Mouse (Mus musculus) midbrain, embryonic 15.5 days (tissue): ENCODE measurements around the gene Slc29a2. TPM values are rescaled to one million over a fixed set of nuclear protein-coding genes. Genes with fewer than 3 reads are reported as not detected.

Experiments
- ATAC-seq: fragments of 200-750 bp; cut with Nextera tagmentation; replicated peaks from 2 replicates; pipeline ENCODE4 v1.8.0; 2017; ENCODE audit warnings: moderate TSS enrichment
- H3K27ac ChIP-seq: fragments of 300-500 bp; sonication (generic); 2 replicates; pipeline ENCODE4 v1.5.1; 2015; ENCODE audit warnings: mild to moderate bottlenecking, inconsistent platforms
- H3K27me3 ChIP-seq: fragments of 300-500 bp; sonication (generic); replicated peaks from 2 replicates; pipeline ENCODE4 v1.6.1; 2015; ENCODE audit warnings: inconsistent platforms
- H3K36me3 ChIP-seq: fragments of 300-500 bp; sonication (generic); replicated peaks from 2 replicates; pipeline ENCODE4 v1.6.1; 2015; ENCODE audit warnings: inconsistent platforms
- H3K4me1 ChIP-seq: fragments of 300-500 bp; sonication (generic); 2 replicates; pipeline ENCODE4 v1.6.1; 2015; ENCODE audit warnings: inconsistent platforms
- H3K4me2 ChIP-seq: fragments of 300-500 bp; sonication (generic); 2 replicates; pipeline ENCODE4 v1.6.1; 2015; ENCODE audit warnings: inconsistent platforms, mild to moderate bottlenecking, moderate library complexity
- H3K4me3 ChIP-seq: fragments of 300-500 bp; sonication (generic); 2 replicates; pipeline ENCODE4 v1.5.1; 2015; ENCODE audit warnings: mild to moderate bottlenecking, inconsistent platforms
- H3K9ac ChIP-seq: fragments of 300-500 bp; sonication (generic); 2 replicates; pipeline ENCODE4 v1.6.1; 2015; ENCODE audit warnings: mild to moderate bottlenecking, inconsistent platforms
- H3K9me3 ChIP-seq: fragments of 300-500 bp; sonication (generic); 2 replicates; pipeline ENCODE4 v1.6.1; 2016; ENCODE audit warnings: inconsistent platforms
- WGBS: fragments of 180-500 bp; shearing (Covaris S2); methylation state at CpG from one replicate; pipeline ENCODE4 v1.1.7; 2015; ENCODE audit warnings: mixed read lengths; 5-methylcytosine and 5-hydroxymethylcytosine counted together
- polyA plus RNA-seq: library from polyadenylated mRNA; unstranded; fragments of >200 nt; fragmentation: Nextera tagmentation; extraction: Ambion mirVana; gene quantifications from 2 replicates; pipeline ENCODE4 v1.2.1, GENCODE M21; 2015

Gene Slc29a2
- polyA plus RNA-seq, 1 experiment from 2014 or later = 12.2 TPM

- 91% methylated on average over 1 of the region's 1 CpGs for WGBS
- no peak for ATAC-seq
- Histone ChIP-seq H3K4me1 (peaks cover 4% of the 10 kb centered on the region), H3K9me3 (no peaks in the 10 kb centered on the region), H3K4me3 (no peak overlapping the region), H3K27ac (no peak overlapping the region), H3K36me3 (no peaks in the 10 kb centered on the region), H3K4me2 (no peak overlapping the region), H3K9ac (no peak overlapping the region), H3K27me3 (peaks cover 55% of the 10 kb centered on the region)
Measured at GRCm38 (mm10) chr19:5079279-5079678, 55.6 kb downstream of the Slc29a2 start.

Other genes with a start within 250 kb of the Slc29a2 start
- 98.0 and 98.6 TPM in 2 replicates for gene Rbm4, start 230.0 kb upstream of the Slc29a2 start, polyA plus RNA-seq
- gene Gm21992, start 212.2 kb upstream of the Slc29a2 start, polyA plus RNA-seq = 17.0 and 19.5 TPM in 2 replicates
- 69.3 and 72.8 TPM in 2 replicates for gene Rbm14, start 212.2 kb upstream of the Slc29a2 start, polyA plus RNA-seq
- 43.9 and 44.1 TPM in 2 replicates for gene Ccs, start 184.5 kb upstream of the Slc29a2 start, polyA plus RNA-seq
- 0.74 and 0.83 TPM in 2 replicates for gene Ccdc87, start 184.5 kb upstream of the Slc29a2 start, polyA plus RNA-seq
- 83.0 and 84.3 TPM in 2 replicates for gene Ctsf, start 168.7 kb upstream of the Slc29a2 start, polyA plus RNA-seq
- 2.2 and 2.7 TPM in 2 replicates for gene Actn3, start 146.0 kb upstream of the Slc29a2 start, polyA plus RNA-seq
- gene Zdhhc24, start 145.2 kb upstream of the Slc29a2 start, polyA plus RNA-seq = 26.1 and 28.8 TPM in 2 replicates
- 11.7 and 12.1 TPM in 2 replicates for gene Bbs1, start 117.2 kb upstream of the Slc29a2 start, polyA plus RNA-seq
- 125 TPM in 2 replicates for gene Dpp3, start 95.6 kb upstream of the Slc29a2 start, polyA plus RNA-seq
- gene Peli3, start 80.7 kb upstream of the Slc29a2 start, polyA plus RNA-seq = 14.0 and 14.5 TPM in 2 replicates
- gene Mrpl11, start 61.7 kb upstream of the Slc29a2 start, polyA plus RNA-seq = 91.7 and 96.4 TPM in 2 replicates
- gene Npas4, start 33.5 kb upstream of the Slc29a2 start, polyA plus RNA-seq = 0.49 and 0.67 TPM in 2 replicates
- gene B4gat1, start 15.0 kb downstream of the Slc29a2 start, polyA plus RNA-seq = 78.8 and 80.6 TPM in 2 replicates
- 3.6 and 4.2 TPM in 2 replicates for gene AC124502.3, start 15.0 kb downstream of the Slc29a2 start, polyA plus RNA-seq
- 40.0 and 44.4 TPM in 2 replicates for gene Brms1, start 17.5 kb downstream of the Slc29a2 start, polyA plus RNA-seq
- 0.91 and 1.6 TPM in 2 replicates for gene Rin1, start 26.6 kb downstream of the Slc29a2 start, polyA plus RNA-seq
- 19.7 and 24.2 TPM in 2 replicates for gene Cd248, start 44.2 kb downstream of the Slc29a2 start, polyA plus RNA-seq
- gene Tmem151a, start 61.7 kb downstream of the Slc29a2 start, polyA plus RNA-seq = 20.3 and 21.2 TPM in 2 replicates
- gene Yif1a, start 64.7 kb downstream of the Slc29a2 start, polyA plus RNA-seq = 43.4 and 55.8 TPM in 2 replicates
- gene Cnih2, start 74.7 kb downstream of the Slc29a2 start, polyA plus RNA-seq = 480 and 492 TPM in 2 replicates
- gene Rab1b, start 83.2 kb downstream of the Slc29a2 start, polyA plus RNA-seq = 216 and 233 TPM in 2 replicates
- gene Klc2, start 94.7 kb downstream of the Slc29a2 start, polyA plus RNA-seq = 76.8 and 78.4 TPM in 2 replicates
- gene Pacs1, start 249.3 kb downstream of the Slc29a2 start, polyA plus RNA-seq = 55.3 and 55.7 TPM in 2 replicates